Mouse (Mus musculus) hindbrain, embryonic 11.5 days (tissue): ENCODE results near the gene 1700020L24Rik. TPM values are rescaled to one million over a fixed set of nuclear protein-coding genes. Genes with fewer than 3 reads are reported as not detected.

Source experiments
- ATAC-seq: fragments of 200-750 bp; cut with Nextera tagmentation; 2 replicates; pipeline ENCODE4 v1.8.0; 2017; ENCODE audit warnings: mild to moderate bottlenecking, moderate TSS enrichment, moderate library complexity; ENCODE audit not compliant: low FRiP score
- DNase-seq: peaks from one replicate; pipeline ENCODE4 v3.0.0-alpha.2; 2015; ENCODE audit warnings: low spot score
- H3K27ac ChIP-seq: fragments of 300-500 bp; sonication (generic); 2 replicates; pipeline ENCODE4 v1.5.1; 2014; ENCODE audit warnings: mild to moderate bottlenecking, low read depth, low read length
- H3K27me3 ChIP-seq: fragments of 300-500 bp; sonication (generic); 2 replicates; pipeline ENCODE4 v1.6.1; 2014; ENCODE audit warnings: mild to moderate bottlenecking, low read length, moderate library complexity, mixed read lengths; ENCODE audit not compliant: control insufficient read depth, insufficient read depth
- H3K36me3 ChIP-seq: fragments of 300-500 bp; sonication (generic); 2 replicates; pipeline ENCODE4 v1.6.1; 2014; ENCODE audit warnings: mild to moderate bottlenecking, low read length, moderate library complexity, mixed read lengths; ENCODE audit not compliant: control insufficient read depth, insufficient read depth
- H3K4me1 ChIP-seq: fragments of 300-500 bp; sonication (generic); replicated peaks from 2 replicates; pipeline ENCODE4 v1.6.1; 2014; ENCODE audit warnings: low read length, mixed read lengths; ENCODE audit not compliant: control insufficient read depth, insufficient read depth
- H3K4me2 ChIP-seq: fragments of 300-500 bp; sonication (generic); replicated peaks from 2 replicates; pipeline ENCODE4 v1.6.1; 2014; ENCODE audit warnings: mild to moderate bottlenecking, low read depth, low read length
- H3K4me3 ChIP-seq: fragments of 300-500 bp; sonication (generic); 2 replicates; pipeline ENCODE4 v1.5.1; 2014; ENCODE audit warnings: low read depth, low read length
- H3K9ac ChIP-seq: fragments of 300-500 bp; sonication (generic); 2 replicates; pipeline ENCODE4 v1.6.1; 2014; ENCODE audit warnings: low read depth, low read length
- H3K9me3 ChIP-seq: fragments of 300-500 bp; sonication (generic); 2 replicates; pipeline ENCODE4 v1.6.1; 2016; ENCODE audit warnings: low read length; ENCODE audit not compliant: control insufficient read depth
- WGBS: fragments of 180-500 bp; shearing (Covaris S2); extraction: QIAGEN DNeasy Blood & Tissue Kit; methylation state at CpG from one replicate; pipeline ENCODE4 v1.1.7; 2014; 5-methylcytosine and 5-hydroxymethylcytosine counted together
- polyA plus RNA-seq: library from polyadenylated mRNA; unstranded; fragments of >200 nt; fragmentation: Nextera tagmentation; extraction: Ambion mirVana; gene quantifications from 2 replicates; pipeline ENCODE4 v1.2.1, GENCODE M21; 2014

1700020L24Rik gene
- polyA plus RNA-seq, 1 experiment from 2014 or later: 0.83 TPM

DNA sequence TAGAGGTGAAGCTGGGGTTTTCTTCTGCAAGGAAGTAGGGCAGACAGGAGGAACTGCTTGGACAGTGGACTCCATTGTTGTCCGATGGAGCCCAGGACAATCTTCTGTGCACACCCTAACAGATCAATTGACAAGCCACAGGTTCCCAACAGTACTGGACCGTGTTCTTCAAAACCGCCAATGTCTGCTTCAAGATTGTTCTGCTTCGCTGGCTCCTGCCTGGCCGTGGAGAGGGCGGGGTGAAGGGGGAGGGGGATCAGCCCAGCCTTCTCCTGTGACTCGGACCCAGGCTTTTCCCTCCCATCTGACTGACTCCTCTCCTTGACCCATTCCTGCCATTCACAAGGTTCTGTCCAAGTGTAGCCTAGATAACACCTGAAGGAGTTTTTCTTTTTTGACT, 19.8 kb downstream of the 1700020L24Rik start:
- Histone ChIP-seq H3K36me3 (no peaks in the 10 kb centered on the region), H3K4me3 (no peak overlapping the region), H3K4me1 (no peaks in the 10 kb centered on the region; the same call in 1 of the 2 replicates), H3K27me3 (peaks cover 6% of the 10 kb centered on the region), H3K27ac (no peak overlapping the region), H3K9me3 (no peaks in the 10 kb centered on the region), H3K4me2 (no peak overlapping the region), H3K9ac (no peak overlapping the region)
- DNase-seq (no peak), ATAC-seq (no peak)
- 39% methylated on average over 7 of the region's 7 CpGs for WGBS

GRCm38 (mm10) chr11:83457912-83458601, 20.6 kb downstream of the 1700020L24Rik start:
- H3K4me1 ChIP-seq: no peaks in the 10 kb centered on the region; the same call in 1 of the 2 replicates
- H3K36me3 ChIP-seq: no peaks in the 10 kb centered on the region
- H3K27ac ChIP-seq: no peak overlapping the region
- no peak for DNase-seq
- 62% methylated on average over 9 of the region's 9 CpGs for WGBS
- H3K4me3 ChIP-seq: no peak overlapping the region
- ATAC-seq: no peak
- no peak overlapping the region for H3K9ac ChIP-seq
- no peaks in the 10 kb centered on the region for H3K9me3 ChIP-seq
- no peak overlapping the region for H3K4me2 ChIP-seq
- peaks cover 9% of the 10 kb centered on the region for H3K27me3 ChIP-seq

- no peaks in the 10 kb centered on the region for H3K36me3 ChIP-seq
- DNase-seq: no peak
- peaks cover 19% of the 10 kb centered on the region for H3K27me3 ChIP-seq
- H3K9me3 ChIP-seq: no peaks in the 10 kb centered on the region
- ATAC-seq: no peak
- H3K4me3 ChIP-seq: no peak overlapping the region
- no peak overlapping the region for H3K9ac ChIP-seq
- H3K4me2 ChIP-seq: no peak overlapping the region
- 76% methylated on average over 10 of the region's 10 CpGs for WGBS
- no peaks in the 10 kb centered on the region; the same call in 1 of the 2 replicates for H3K4me1 ChIP-seq
- no peak overlapping the region for H3K27ac ChIP-seq
Measured at GRCm38 (mm10) chr11:83461462-83462027, 24.1 kb downstream of the 1700020L24Rik start.

DNA sequence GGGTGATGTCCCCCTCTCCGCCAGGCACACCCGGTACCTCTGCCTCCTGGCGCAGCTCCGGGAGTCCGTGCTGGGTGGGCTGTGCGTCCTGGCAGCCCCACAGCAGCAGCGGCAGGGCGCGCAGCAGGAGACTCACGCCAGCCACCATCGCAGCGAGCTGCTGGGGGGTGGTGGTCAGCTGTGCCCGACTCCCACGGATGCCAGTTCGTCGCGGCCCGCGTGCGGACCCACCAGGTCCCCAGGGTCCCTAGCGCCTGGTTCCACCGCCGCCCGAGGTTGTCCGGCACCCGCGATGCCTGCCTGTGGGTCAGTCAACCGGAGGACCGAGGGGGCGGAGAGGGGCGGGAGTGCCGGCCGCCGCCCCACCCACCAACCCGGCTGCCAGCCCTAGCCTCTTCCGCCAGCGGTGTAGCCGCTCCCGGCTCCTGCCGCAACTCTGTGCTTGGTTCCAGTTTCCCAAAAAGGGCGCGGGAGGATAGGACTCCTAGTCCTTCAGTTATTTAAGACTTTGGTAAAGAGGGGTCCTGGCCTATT, 25.3 kb downstream of the 1700020L24Rik start, which contains the start of gene Mmp28:
Mmp28 (minus strand) TSS at position 361 of the 534 bp plus-strand sequence.
- H3K9ac ChIP-seq: peak within 1 kb of the TSS; percentile 44
- WGBS: under 1% methylated on average over 42 of the region's 42 CpGs
- ATAC-seq (0 out of 2 replicates have a peak, but pooled peaks have one; percentile 47), DNase-seq (peak; percentile 61)
- H3K4me1 ChIP-seq: no peaks in the 10 kb centered on the region; the same call in 1 of the 2 replicates
- H3K27me3 ChIP-seq: peaks cover 19% of the 10 kb centered on the region
- H3K4me3 ChIP-seq: peak within 1 kb of the TSS; percentile 51
- H3K27ac ChIP-seq: no peak within 1 kb of the TSS
- H3K4me2 ChIP-seq: peak within 1 kb of the TSS; percentile 91
- H3K9me3 ChIP-seq: no peaks in the 10 kb centered on the region
- no peaks in the 10 kb centered on the region for H3K36me3 ChIP-seq

DNA sequence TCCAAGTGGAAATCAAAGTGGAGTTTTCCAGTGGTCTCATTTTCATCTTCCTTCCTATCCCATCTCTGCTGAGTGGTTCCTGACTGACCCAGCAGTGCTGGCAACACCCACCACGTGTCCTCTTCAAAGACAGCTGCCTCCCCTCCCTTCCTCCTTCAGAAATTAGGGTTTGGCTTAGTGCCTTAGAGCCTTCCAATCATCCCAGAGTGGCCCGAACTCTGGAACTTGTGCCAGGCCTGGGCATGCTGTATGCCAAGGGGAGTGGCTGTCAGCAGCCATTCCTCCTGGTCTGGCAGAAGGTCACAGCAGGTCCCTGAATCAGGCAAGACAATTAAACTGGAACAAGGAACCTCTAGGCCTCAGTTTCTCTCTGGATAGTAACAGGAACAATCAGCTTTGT, 28.5 kb downstream of the 1700020L24Rik start:
- Histone ChIP-seq H3K4me2 (no peak overlapping the region), H3K4me1 (no peaks in the 10 kb centered on the region; the same call in 1 of the 2 replicates), H3K9ac (no peak overlapping the region), H3K9me3 (no peaks in the 10 kb centered on the region), H3K27me3 (peaks cover 19% of the 10 kb centered on the region), H3K36me3 (no peaks in the 10 kb centered on the region), H3K27ac (no peak overlapping the region), H3K4me3 (no peak overlapping the region)
- DNase-seq (no peak), ATAC-seq (no peak)
- 38% methylated on average over 2 of the region's 2 CpGs for WGBS

GRCm38 (mm10) chr11:83467120-83467652, 29.7 kb downstream of the 1700020L24Rik start:
- H3K36me3 ChIP-seq: no peaks in the 10 kb centered on the region
- peaks cover 14% of the 10 kb centered on the region for H3K27me3 ChIP-seq
- ATAC-seq: no peak
- WGBS: 71% methylated on average over 11 of the region's 11 CpGs
- no peaks in the 10 kb centered on the region; the same call in 1 of the 2 replicates for H3K4me1 ChIP-seq
- no peaks in the 10 kb centered on the region for H3K9me3 ChIP-seq
- no peak overlapping the region for H3K4me2 ChIP-seq
- H3K4me3 ChIP-seq: no peak overlapping the region
- H3K9ac ChIP-seq: no peak overlapping the region
- no peak overlapping the region for H3K27ac ChIP-seq
- DNase-seq: no peak

GRCm38 (mm10) chr11:83468765-83469164, 31.3 kb downstream of the 1700020L24Rik start:
- 88% methylated on average over 3 of the region's 3 CpGs for WGBS
- no peaks in the 10 kb centered on the region for H3K36me3 ChIP-seq
- H3K4me2 ChIP-seq: no peak overlapping the region
- peaks cover 7% of the 10 kb centered on the region; the same call in 1 of the 2 replicates for H3K27me3 ChIP-seq
- ATAC-seq: no peak
- H3K27ac ChIP-seq: no peak overlapping the region
- no peak overlapping the region for H3K9ac ChIP-seq
- no peaks in the 10 kb centered on the region for H3K4me1 ChIP-seq
- no peaks in the 10 kb centered on the region for H3K9me3 ChIP-seq
- no peak for DNase-seq
- no peak overlapping the region for H3K4me3 ChIP-seq

DNA sequence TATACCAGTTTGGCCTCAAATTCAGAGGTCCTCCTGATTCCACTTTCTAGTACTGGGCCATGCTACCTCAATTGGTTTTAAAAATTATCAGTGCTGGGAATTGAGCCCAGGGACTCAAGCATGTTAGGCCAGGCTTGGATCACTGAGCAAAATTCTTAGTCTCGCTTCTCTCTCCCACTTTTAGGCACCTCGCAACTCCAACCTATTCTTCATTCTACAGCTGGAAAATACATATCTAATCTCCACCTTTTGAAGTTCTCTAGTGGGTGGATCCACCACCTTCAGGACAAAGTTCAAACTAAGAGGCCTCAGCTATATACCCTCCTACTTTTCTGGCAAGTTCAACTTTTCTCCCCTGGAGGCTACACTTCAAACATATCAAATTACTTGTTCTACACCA, 34.3 kb downstream of the 1700020L24Rik start:
- Histone ChIP-seq H3K9me3 (no peaks in the 10 kb centered on the region), H3K4me2 (no peak overlapping the region; the same call in 1 of the 2 replicates), H3K4me1 (no peaks in the 10 kb centered on the region), H3K9ac (no peak overlapping the region), H3K4me3 (no peak overlapping the region), H3K27me3 (no peaks in the 10 kb centered on the region; the same call in 1 of the 2 replicates), H3K36me3 (no peaks in the 10 kb centered on the region), H3K27ac (no peak overlapping the region)
- WGBS: 82% methylated on average over 2 of the region's 2 CpGs
- ATAC-seq (no peak), DNase-seq (no peak)
